ENCODE assay signal across 14 mouse cellular contexts in genomic region chr4:41534866-41535265, GRCm38 (mm10).
"Had no signal": no experiment of that assay in that cellular context is flagged by ENCODE, and none has a peak within 500 bp of the region (broad histone marks: within the 10 kb centered on the region; RNA-seq: fewer than 3 reads in every experiment).

No protein-coding gene starts in this region.

- H3K4me3 ChIP-seq: neural tube, embryonic 13.5 days; neural tube, embryonic 15.5 days; stomach, embryonic 15.5 days had no signal

- DNase-seq: retina, postnatal 1 day; right cerebral cortex, adult 18-20 months; right cerebral cortex, postnatal 14 days; right cerebral cortex, postnatal 25 days; spleen, adult 18-20 months; thymus, adult 18-20 months; thymus, adult 2 months; thymus, postnatal 14 days; thymus, postnatal 25 days; thymus, postnatal 36 days; thymus, postnatal 4 days had no signal

- H3K4me1 ChIP-seq: stomach, embryonic 15.5 days had no signal

- H3K27me3 ChIP-seq: neural tube, embryonic 13.5 days; neural tube, embryonic 15.5 days; stomach, embryonic 15.5 days had no signal
